Mouse (Mus musculus): ENCODE results near the gene C1ql4. TPM values are rescaled to one million over a fixed set of nuclear protein-coding genes. Genes with fewer than 3 reads are reported as not detected.

Gene C1ql4
- not detected for total RNA-seq (2023)

DNA sequence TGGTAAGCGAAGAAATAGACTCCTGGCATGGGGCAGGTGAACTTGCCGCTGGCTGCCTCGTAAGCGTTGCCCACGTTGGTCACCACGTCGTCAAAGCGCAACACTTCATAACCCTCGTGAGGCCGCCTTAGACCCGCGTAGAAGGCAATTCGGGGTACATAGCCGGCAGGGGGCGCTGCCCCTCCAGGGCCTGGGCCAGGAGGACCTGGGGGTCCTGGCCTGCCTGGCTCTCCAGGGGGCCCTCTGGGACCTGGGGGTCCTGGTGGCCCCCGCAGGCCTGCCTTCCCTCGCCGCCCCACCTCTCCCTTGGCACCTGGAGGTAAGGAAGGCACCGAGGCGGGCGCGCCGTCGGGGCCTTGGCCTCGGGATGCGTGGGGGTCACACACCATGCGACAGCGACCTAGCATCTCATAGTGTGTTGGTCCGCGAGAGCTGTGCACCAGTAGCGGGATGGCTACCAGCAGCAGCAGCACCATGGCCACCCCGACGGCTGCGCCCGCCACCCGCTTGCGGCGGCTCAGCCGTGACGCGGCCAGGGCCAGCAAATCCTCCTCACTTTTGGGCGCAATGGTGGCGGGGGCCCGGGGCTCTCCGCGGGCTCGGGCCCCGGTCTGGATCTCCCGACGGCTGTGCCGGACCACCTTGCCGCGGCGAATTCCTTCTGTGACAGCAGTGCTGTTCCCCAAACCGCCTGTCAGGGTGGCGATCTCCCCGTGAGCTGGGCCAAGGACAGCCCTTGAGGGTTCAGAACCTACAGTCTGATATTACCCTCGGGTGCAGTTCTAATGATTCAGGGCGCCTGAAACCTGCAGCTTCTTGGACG, at the start of gene C1ql4:
Gene C1ql4, minus strand, starts transcription at position 565 of the 823 bp plus-strand sequence.

GRCm38 (mm10) chr15:99125711-99126080, 38.1 kb upstream of the C1ql4 start, which contains the start of gene Spats2:
TSS of gene Spats2 (plus strand) at chr15:99125916.

DNA sequence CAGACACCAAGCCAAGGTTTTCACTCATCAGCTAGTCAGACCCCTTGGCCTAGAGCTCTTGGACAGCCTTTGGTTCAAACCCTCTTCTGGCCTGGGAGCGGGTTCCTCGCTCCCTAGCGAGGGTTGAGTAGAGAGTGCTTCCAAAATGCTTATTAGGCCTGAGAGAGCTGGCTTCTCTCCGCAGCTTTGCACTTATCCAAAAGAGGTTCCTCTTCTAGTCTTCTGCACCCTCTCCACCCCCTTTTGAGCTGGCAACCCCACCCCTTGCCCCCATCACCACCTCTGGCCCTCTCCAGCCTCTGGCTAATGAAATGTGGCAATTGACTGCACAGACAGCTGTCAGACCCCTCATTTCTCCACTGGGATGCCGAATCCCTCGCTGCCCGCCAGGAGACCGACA, 5.3 kb upstream of the C1ql4 start, which contains the start of gene Dnajc22:
Gene Dnajc22, plus strand, starts transcription at position 301 of the 400 bp plus-strand sequence.

DNA sequence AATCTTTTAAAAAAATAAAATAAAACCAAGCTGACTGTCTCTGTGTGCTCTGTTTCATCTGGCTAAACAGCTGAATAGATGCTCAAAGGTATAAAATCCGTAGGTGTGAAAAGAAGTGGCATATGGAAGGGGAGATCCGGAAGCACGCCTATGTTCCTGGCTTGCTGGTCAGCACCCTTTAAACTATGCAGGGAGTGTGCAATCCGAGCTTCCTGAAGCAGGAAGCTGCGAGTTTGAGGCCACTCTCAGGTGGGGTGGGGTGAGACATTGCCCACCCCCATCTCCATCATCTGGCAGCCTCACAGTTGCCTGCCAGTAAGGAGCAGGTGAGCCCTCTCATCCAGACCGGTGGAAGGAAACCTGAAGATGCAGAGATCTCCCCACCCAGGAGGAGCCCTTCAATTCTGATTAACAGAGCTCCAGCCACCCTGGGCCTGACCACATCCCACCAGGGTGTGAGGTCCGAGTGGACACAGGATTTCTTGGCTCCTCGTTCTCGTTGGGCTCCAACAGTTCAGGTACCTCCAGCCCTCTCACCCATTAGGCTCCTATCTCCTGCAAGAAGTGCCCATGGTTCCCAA, 13.5 kb downstream of the C1ql4 start, which contains the start of gene Troap:
Gene Troap, plus strand, starts transcription at position 557 of the 581 bp plus-strand sequence.

DNA sequence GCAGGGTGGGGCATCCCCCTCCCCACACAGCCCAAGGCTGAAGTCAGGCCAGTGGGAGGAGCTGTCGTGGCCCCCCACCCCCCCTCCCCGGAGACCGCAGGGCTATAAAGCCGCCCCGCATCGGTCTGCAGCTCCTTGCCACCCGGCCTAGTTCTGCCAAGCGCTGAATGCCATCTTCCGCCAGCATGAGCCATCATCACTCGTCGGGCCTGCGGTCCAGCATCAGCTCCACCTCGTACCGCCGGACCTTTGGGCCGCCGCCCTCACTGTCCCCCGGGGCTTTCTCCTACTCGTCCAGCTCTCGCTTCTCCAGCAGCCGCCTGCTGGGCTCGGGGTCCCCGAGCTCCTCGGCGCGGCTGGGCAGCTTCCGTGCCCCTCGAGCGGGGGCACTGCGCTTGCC, 32.6 kb downstream of the C1ql4 start, which contains the start of gene Prph:
Gene Prph, plus strand, starts transcription at position 135 of the 400 bp plus-strand sequence.

Other genes starting within 250 kb of the C1ql4 start
- 100 to 1,000 TPM; 118 to 120 TPM for gene Kmt2d, start 216.6 kb downstream of the C1ql4 start, total RNA-seq (2023)
- gene Rhebl1, start 193.3 kb downstream of the C1ql4 start, total RNA-seq (2023) = 10 to 100 TPM in 1 of 2 experiments, 1 to 10 TPM in 1; 4.6 to 10.5 TPM
- gene Dhh, start 189.3 kb downstream of the C1ql4 start, total RNA-seq (2023) = not detected
- gene Lmbr1l, start 169.6 kb downstream of the C1ql4 start, total RNA-seq (2023) = 100 to 1,000 TPM; 112 to 113 TPM
- 100 to 1,000 TPM; 138 to 142 TPM for gene Tuba1b, start 153.3 kb downstream of the C1ql4 start, total RNA-seq (2023)
- not detected for gene Gm49450, start 134.3 kb downstream of the C1ql4 start, total RNA-seq (2023)
- 100 to 1,000 TPM; 119 to 136 TPM for gene Tuba1a, start 134.1 kb downstream of the C1ql4 start, total RNA-seq (2023)
- gene Tuba1c, start 57.9 kb downstream of the C1ql4 start, total RNA-seq (2023) = 100 to 1,000 TPM; 144 to 185 TPM
- not detected for gene Prph, start 32.6 kb downstream of the C1ql4 start, total RNA-seq (2023)
- 1 to 10 TPM in 1 of 2 experiments, not detected in 1; 2.2 TPM for gene Troap, start 13.2 kb downstream of the C1ql4 start, total RNA-seq (2023)
- gene Dnajc22, start 5.4 kb upstream of the C1ql4 start, total RNA-seq (2023) = 10 to 100 TPM in 1 of 2 experiments, 1 to 10 TPM in 1; 9.7 to 10.2 TPM
- 1 to 10 TPM in 1 of 2 experiments, under 1 TPM in 1; 0.97 to 1.0 TPM for gene Spats2, start 38.1 kb upstream of the C1ql4 start, total RNA-seq (2023)
- not detected for gene Kcnh3, start 137.0 kb upstream of the C1ql4 start, total RNA-seq (2023)
- gene Mcrs1, start 164.1 kb upstream of the C1ql4 start, total RNA-seq (2023) = 10 to 100 TPM; 66.7 to 77.6 TPM
- gene Prpf40b, start 207.3 kb upstream of the C1ql4 start, total RNA-seq (2023) = 1 to 10 TPM; 3.1 to 5.4 TPM
- gene Fam186b, start 208.1 kb upstream of the C1ql4 start, total RNA-seq (2023) = not detected